Mouse (Mus musculus) cortical plate, adult 2 months (tissue): ENCODE measurements at regions not wholly inside any gene's neighbourhood (a gene's known extent, or its start where the extent isn't known, plus 50 kb on each side); places are given as distances from the start of the nearest gene placed in this dataset.

Experiments
- H3K27ac ChIP-seq: fragments of 200-500 bp; 2 replicates; pipeline ENCODE4 v1.5.1; 2012; ENCODE audit warnings: low read length, control low read depth, inconsistent platforms; ENCODE audit not compliant: insufficient read depth
- H3K4me1 ChIP-seq: fragments of 200-500 bp; 2 replicates; pipeline ENCODE4 v1.6.1; 2011; ENCODE audit warnings: low read length; ENCODE audit not compliant: control insufficient read depth, insufficient read depth
- H3K4me3 ChIP-seq: fragments of 200-500 bp; 2 replicates; pipeline ENCODE4 v1.5.1; 2011; ENCODE audit warnings: mild to moderate bottlenecking, low read length, control low read depth; ENCODE audit not compliant: insufficient read depth
- CTCF ChIP-seq: fragments of 200-500 bp; IDR thresholded peaks from 2 replicates; pipeline ENCODE4 v1.5.1; 2011; ENCODE audit warnings: mild to moderate bottlenecking, control low read depth, low read length; ENCODE audit not compliant: insufficient read depth; ENCODE audit errors: extremely low read depth
- POLR2A ChIP-seq: fragments of 200-500 bp; IDR thresholded peaks from 2 replicates; pipeline ENCODE4 v1.6.1; 2011; ENCODE audit warnings: mild to moderate bottlenecking, low read length, control low read depth; ENCODE audit not compliant: insufficient read depth; ENCODE audit errors: extremely low read depth

DNA sequence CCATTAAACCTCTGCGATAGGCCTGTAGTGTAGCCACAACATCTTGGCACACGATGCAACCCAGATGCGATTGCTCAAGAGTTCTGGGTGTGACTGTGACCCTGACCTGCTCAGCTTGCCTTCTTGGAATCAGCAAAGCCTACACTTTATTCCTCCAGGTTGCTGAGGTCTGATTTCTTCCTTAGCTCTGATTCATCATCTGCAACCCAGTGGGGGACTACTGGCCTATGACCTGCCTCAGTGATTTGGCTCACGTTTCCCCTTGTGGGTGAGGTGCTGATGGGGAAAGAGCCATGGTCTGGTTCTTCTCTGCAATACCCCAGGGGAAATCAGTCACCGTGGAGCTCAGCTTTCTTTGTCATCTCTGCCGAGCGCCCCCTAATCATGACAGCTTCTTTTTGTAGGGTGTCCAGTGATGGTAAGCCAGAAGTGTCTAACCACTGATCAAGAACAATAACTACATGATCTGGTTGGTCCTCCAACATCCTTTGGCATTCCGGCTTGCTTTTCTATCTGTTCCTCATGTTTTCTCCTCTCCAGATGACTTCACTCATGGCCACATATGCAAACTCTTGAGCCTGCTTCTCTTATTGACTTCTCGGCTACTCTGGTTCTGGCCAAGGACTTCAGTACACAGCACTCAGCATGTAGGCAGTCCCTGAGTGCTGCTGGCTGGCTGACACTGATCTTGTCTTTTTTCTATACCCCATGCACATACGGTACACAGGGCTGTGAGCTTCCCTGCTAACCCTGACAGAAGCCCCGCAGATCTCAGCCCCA, 163.0 kb downstream of the Gm45692 start:
- Histone ChIP-seq H3K4me3 (no peak overlapping the region), H3K27ac (no peak overlapping the region), H3K4me1 (no peaks in the 10 kb centered on the region)
- no peak for TF ChIP-seq CTCF
- no peak for TF ChIP-seq POLR2A

DNA sequence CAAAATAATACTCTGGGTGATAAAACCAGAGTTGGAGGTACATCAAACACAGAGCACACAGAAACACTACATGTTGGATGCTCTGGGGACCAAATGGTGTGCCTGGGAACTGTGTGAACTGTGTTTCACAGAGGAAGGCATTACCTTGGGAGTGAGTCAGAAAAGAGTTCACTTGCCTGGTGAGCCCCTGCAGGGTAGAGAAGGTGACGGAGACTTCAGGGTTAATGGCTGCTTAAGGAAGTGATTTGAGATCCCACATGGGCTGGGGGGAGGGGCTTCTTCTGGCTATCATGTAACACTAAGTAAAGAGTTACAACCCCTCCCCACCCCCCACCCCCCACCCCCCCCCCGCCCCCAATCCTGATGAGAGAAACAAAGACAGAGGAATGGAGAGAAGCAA, 164.6 kb downstream of the Gm45692 start:
- Histone ChIP-seq H3K4me1 (no peaks in the 10 kb centered on the region), H3K4me3 (no peak overlapping the region), H3K27ac (no peak overlapping the region)
- TF ChIP-seq POLR2A = no peak

DNA sequence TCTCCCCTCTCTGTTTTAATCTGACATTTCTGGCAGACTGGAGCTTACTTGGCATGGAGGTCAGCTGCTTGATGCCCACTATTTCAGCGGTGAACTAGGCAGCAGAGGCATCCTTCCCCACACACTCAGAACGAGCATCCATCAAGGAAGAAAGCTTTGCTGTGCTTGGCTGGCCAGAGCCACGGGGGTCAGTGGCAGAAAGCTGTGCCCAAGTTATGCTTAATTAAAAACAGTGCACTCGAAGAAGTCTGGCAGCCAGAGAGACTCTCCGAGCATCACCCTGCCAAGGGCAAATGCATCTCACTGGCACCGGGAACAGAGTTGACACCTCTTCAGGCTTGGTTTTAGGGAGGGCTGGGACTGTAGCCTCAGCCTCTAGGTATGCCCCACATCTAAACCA, 168.3 kb downstream of the Gm45692 start:
- TF ChIP-seq CTCF (no peak), POLR2A (no peak)
- no peak overlapping the region for H3K4me3 ChIP-seq
- no peak overlapping the region for H3K27ac ChIP-seq
- no peaks in the 10 kb centered on the region for H3K4me1 ChIP-seq

DNA sequence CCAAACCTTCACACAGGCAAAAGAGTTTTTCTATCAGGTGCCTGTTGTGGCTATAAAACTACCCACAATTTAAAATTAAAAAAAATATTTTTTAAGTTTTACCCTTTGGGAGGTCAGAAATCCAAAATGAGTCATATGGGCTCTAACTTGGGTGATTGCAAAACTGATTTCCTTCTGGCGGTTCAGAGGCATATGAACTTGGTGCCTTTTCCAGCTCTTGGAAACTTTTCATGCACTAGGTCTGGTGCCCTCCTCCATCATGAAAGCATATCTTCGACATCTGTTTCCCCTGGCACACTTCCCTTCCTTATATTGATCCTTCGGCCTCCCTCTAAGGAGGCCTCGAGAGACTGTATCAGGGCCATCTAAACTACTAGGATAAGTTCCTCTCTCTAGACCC, 168.8 kb downstream of the Gm45692 start:
- no peaks in the 10 kb centered on the region for H3K4me1 ChIP-seq
- no peak overlapping the region for H3K4me3 ChIP-seq
- no peak overlapping the region for H3K27ac ChIP-seq
- TF ChIP-seq CTCF (no peak), POLR2A (no peak)

DNA sequence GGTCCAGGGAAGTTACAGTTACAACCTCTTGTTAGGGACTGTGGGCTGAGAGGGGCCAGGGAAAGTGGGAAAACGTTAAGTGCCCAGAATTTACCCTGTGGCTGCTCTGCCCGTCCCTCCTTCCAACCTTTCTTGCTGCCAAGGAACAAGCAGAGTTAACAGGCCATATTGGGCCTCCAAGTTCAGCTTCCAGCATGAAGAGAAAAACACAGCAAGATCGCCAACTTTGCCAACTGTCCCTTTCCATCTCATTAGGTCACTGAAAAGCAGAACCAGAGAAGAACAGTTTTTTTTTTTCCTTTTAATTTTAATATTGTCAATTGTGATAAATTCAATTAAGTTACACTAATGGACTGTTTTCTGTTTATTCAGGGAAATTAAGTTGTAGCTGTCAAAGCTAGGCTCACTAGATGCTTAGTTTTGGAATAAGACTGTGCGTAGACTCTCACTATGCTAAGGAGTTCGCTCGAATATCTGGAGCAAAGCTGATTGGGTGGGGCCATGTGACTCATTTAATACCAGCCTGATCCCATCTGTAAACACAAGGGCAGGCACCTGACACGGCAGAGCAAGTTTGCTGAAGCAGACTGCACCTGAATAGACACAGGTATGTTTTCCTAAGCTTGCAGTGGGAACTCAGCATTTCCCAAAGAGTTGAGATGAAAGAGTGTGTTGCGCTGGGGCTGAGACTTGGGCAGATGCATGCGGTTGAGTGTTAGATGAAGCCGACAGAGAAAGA, 178.9 kb downstream of the Gm45692 start:
- Histone ChIP-seq H3K4me1 (no peaks in the 10 kb centered on the region), H3K4me3 (no peak overlapping the region), H3K27ac (no peak overlapping the region)
- TF ChIP-seq CTCF (no peak), POLR2A (no peak)

DNA sequence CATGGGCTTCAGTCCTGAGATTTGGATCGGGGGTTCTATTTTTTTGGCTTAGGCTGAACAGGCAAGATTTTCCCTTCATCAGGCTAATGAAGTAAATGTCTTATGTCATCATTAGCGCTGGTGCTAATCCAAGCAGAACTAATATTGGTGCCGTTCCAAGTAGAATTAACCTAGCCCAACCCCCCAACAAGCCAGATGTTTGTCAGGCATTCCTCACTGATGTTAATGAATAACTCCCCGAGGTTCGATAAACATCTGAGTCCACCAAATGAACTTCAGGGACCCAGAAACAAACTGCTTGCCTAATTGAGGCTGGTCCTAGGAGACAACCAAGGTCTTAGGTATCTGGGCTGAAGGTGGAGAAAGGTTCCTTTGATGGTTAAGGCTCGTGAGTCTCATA, 180.9 kb downstream of the Gm45692 start:
- no peak overlapping the region for H3K27ac ChIP-seq

DNA sequence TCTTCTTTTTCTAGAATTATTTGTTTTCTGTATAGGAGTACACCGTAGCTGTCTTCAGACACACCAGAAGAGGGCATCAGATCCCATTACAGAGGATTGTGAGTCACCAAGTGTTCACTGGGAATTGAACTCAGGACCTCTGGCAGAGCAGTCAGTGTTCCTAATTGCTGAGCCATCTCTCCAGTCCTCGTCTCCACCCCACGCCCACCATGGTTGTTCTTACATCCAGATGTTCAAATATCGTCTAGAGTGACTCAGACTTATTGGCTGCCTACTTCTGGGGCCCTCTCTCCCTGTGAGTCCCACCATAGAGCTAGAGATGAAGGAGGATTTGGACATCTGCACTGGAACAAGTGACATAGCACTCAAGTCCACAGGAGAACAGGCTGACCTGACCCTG, 182.6 kb downstream of the Gm45692 start:
- no peak overlapping the region for H3K27ac ChIP-seq
- TF ChIP-seq CTCF = no peak
- TF ChIP-seq POLR2A = no peak
- no peak overlapping the region for H3K4me3 ChIP-seq
- H3K4me1 ChIP-seq = no peaks in the 10 kb centered on the region

More for the DNA sequence above, 180.9 kb downstream of the Gm45692 start:
- TF ChIP-seq POLR2A (no peak), CTCF (no peak)
- no peaks in the 10 kb centered on the region for H3K4me1 ChIP-seq
- no peak overlapping the region for H3K4me3 ChIP-seq

DNA sequence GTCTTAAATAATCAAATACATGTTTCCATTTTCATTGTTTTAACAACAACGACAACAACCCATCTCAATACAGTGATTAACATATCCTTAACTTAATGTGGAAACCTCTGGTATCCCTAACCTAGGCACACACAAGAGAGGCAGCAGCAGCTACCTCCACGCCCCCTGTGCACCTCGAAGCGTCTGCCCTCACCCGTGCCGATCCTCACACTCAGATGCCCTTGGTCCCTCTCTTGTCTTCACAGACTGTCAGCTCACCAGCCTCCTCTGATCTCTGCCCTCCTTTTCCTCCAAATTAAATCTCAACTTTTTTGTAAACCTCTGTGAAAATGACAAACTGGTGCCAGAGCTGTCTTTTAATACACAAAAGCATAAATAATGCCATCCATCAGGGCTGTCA, 185.2 kb downstream of the Gm45692 start:
- H3K4me3 ChIP-seq = no peak overlapping the region
- H3K27ac ChIP-seq = no peak overlapping the region
- TF ChIP-seq POLR2A (no peak), CTCF (no peak)
- no peaks in the 10 kb centered on the region for H3K4me1 ChIP-seq

DNA sequence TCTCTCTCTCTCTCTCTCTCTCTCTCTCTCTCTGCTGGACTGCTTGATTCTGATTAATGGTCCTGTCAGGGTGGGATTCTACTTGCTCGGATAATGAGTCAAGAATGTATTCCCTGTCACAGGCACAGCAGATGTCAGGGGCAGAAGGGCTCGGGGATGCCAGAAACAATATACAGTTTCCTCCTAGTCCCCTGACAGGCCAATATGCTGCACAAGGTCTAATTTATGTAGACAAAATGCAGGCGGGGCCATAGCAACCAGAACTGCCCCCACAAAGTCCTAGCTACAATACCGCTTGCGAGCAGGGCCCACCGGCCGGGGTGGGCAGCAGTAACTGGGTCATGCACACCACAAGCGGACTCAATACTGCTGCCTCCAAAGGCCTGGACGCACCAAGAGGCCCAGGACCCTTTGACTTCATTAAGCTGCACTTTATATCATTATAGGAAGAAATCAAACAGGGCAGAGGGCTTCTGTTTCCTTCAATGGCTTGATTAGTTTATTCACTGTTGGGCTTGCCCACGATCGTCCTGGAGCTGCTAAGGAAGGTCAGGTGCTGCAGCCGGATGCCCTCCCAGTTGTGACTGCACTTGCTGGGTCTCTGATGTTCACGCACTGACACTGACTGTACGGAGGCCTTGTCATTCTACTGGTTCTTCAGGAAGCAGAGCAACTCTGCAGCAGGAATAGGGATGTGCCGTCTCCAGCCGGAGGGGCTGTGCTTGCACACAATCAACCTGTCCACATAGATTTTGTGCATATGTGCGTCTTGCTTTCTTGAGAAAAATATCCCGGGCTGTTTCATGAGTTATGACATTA, 185.9 kb downstream of the Gm45692 start:
- Histone ChIP-seq H3K4me3 (no peak overlapping the region), H3K27ac (no peak overlapping the region), H3K4me1 (no peaks in the 10 kb centered on the region)
- TF ChIP-seq POLR2A = no peak
- TF ChIP-seq CTCF = no peak
